Mouse (Mus musculus) kidney, adult 2 months (tissue): ENCODE results near the gene P3h2. TPM values are rescaled to one million over a fixed set of nuclear protein-coding genes. Genes with fewer than 3 reads are reported as not detected.
A peak's percentile ranks its signal among the peaks of the same experiment; 100 is the strongest.

Experiments used
- DNase-seq: peaks from one replicate; pipeline ENCODE4 v3.0.0; 2021
- H3K27ac ChIP-seq: fragments of 200-500 bp; 2 replicates; pipeline ENCODE4 v1.5.1; 2012; ENCODE audit warnings: low read depth, low read length, control low read depth, inconsistent platforms; ENCODE audit not compliant: insufficient read depth
- H3K27me3 ChIP-seq: fragments of 200-500 bp; replicated peaks from 2 replicates; pipeline ENCODE4 v1.6.1; 2012; ENCODE audit warnings: mild to moderate bottlenecking, moderate library complexity, low read length, inconsistent platforms; ENCODE audit not compliant: control insufficient read depth, insufficient read depth
- H3K36me3 ChIP-seq: fragments of 200-500 bp; 2 replicates; pipeline ENCODE4 v1.6.1; 2012; ENCODE audit warnings: mild to moderate bottlenecking, moderate library complexity, low read length, inconsistent platforms; ENCODE audit not compliant: control insufficient read depth, insufficient read depth
- H3K4me1 ChIP-seq: fragments of 200-500 bp; 2 replicates; pipeline ENCODE4 v1.6.1; 2011; ENCODE audit warnings: low read length; ENCODE audit not compliant: control insufficient read depth, insufficient read depth
- H3K4me3 ChIP-seq: fragments of 200-500 bp; 2 replicates; pipeline ENCODE4 v1.5.1; 2011; ENCODE audit warnings: mild to moderate bottlenecking, low read depth, low read length, control low read depth; ENCODE audit not compliant: insufficient read depth
- CTCF ChIP-seq: fragments of 200-500 bp; conservative IDR thresholded peaks from 2 replicates; pipeline ENCODE4 v1.5.1; 2011; ENCODE audit warnings: low read depth, mild to moderate bottlenecking, control low read depth, low read length, moderate library complexity, mixed read lengths; ENCODE audit not compliant: insufficient read depth, insufficient read length
- POLR2A ChIP-seq: fragments of 200-500 bp; IDR thresholded peaks from one replicate; pipeline ENCODE4 v1.6.1; 2011; ENCODE audit warnings: low read depth, low read length, control low read depth
- WGBS: fragments of 180-500 bp; shearing (Covaris S2); methylation state at CpG from one replicate; pipeline ENCODE4 v1.1.7; 2018; 5-methylcytosine and 5-hydroxymethylcytosine counted together
- polyA plus RNA-seq: library from polyadenylated mRNA; depleted of rRNA; stranded (reverse); fragments of >200 nt; gene quantifications from 2 replicates; pipeline ENCODE4 v1.2.3, GENCODE M21; 2012; rRNA removed

P3h2 gene
- polyA plus RNA-seq: 54.0 and 60.1 TPM in 2 replicates

DNA sequence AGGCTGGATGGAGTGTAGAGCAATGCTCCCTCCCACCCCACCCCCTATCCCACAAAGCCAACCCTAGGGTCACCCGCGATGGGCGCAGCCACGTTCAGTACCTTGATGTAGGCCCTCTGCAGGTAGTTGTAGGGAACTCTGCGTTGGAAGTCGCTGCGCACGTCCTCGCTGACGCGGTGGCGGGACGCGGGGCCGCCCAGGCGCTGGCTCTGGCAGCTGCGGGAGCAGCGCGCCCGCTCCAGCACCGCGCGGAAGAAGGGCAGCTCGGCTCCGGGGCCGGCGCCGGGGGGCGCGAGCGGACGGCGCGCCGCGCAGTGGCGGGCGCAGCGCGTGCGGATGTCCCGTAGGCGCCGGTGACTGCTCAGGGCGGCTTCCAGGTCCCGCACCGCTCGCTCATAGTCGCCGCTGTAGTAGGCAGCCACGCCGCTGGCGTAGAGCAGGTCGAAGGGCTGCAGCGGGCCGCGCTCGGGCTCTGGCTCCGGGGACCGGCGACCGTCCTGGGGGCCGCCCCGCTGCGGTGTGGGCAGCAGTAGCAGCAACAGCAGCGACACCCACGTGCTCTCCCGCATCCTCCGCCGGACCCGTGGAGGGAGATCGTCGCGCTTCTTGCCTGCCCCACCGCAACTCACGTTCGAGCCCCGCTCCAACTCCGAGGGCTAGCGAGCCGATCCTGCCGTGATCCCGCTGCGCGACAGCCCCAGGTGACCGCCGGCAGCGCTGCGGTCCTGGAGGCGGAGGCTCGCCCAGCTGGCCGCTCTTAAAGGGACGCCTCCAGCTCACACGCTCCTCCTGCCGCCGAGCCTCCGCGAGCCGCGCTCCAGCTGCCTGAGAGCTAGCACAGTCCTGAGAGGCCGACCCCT, at the start of gene P3h2:
Gene P3h2, minus strand, starts transcription at position 670 of the 860 bp plus-strand sequence.
- H3K27ac ChIP-seq: peak within 1 kb of the TSS; percentile 92

DNA sequence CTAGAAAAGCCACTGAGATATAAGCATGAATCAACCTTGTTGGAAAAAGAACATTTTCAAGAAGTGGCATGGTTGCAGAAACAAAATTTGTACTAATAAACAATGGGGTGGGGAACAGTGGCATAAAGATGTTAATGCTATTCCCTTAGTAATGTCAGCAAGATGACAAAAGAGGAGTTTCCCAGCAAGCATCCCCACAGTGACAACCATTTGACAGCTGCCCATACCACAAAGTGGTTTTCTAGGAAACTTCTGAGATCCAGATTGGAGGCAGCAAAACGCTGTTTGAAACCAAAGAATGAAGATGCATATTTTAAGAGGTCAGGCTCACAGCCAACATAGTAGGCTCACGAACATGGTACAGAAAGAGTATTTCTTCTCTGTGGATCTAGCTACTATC, 46.7 kb upstream of the P3h2 start:
- TF ChIP-seq POLR2A: no peak
- no peak for TF ChIP-seq CTCF
- no peaks in the 10 kb centered on the region for H3K4me1 ChIP-seq
- no peak for DNase-seq

More for the DNA sequence above, at the start of gene P3h2:
- no peaks in the 10 kb centered on the region for H3K27me3 ChIP-seq
- TF ChIP-seq POLR2A (no peak), CTCF (peak; percentile 49; the same call in 1 of the 2 replicates)
- H3K4me1 ChIP-seq: peaks cover 20% of the 10 kb centered on the region; the same call in 1 of the 2 replicates
- no peaks in the 10 kb centered on the region for H3K36me3 ChIP-seq
- peak within 1 kb of the TSS; percentile 86 for H3K4me3 ChIP-seq
- under 1% methylated on average over 101 of the region's 101 CpGs for WGBS
- DNase-seq: peak; percentile 85

DNA sequence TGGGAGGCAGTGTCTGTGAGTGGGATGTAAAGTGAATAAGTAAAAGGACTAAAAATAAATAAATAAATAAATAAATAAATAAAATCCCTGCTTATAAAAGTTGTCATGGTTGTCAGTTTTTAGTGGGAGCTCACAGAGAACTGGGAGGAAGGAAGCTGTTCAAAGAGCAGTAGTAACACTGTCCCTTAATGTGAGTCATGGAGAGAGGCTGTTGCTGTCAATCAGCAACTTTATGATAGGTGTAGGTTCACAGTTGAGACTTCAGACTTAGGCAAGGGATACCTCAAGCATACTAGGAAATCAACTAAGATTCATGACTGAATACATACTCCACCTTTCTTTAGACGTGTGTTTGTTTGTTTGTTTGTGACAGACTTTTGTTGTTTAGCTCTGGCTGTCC, 45.4 kb upstream of the P3h2 start:
- WGBS: 94% methylated on average over 1 of the region's 1 CpGs
- no peaks in the 10 kb centered on the region for H3K4me1 ChIP-seq
- TF ChIP-seq CTCF (no peak), POLR2A (no peak)
- H3K27ac ChIP-seq: no peak overlapping the region
- no peak for DNase-seq
- no peak overlapping the region for H3K4me3 ChIP-seq
- H3K27me3 ChIP-seq: no peaks in the 10 kb centered on the region
- no peaks in the 10 kb centered on the region for H3K36me3 ChIP-seq

More for the DNA sequence above, 46.7 kb upstream of the P3h2 start:
- Histone ChIP-seq H3K4me3 (no peak overlapping the region), H3K36me3 (no peaks in the 10 kb centered on the region), H3K27me3 (no peaks in the 10 kb centered on the region), H3K27ac (no peak overlapping the region)
- WGBS: 84% methylated on average over 2 of the region's 2 CpGs

DNA sequence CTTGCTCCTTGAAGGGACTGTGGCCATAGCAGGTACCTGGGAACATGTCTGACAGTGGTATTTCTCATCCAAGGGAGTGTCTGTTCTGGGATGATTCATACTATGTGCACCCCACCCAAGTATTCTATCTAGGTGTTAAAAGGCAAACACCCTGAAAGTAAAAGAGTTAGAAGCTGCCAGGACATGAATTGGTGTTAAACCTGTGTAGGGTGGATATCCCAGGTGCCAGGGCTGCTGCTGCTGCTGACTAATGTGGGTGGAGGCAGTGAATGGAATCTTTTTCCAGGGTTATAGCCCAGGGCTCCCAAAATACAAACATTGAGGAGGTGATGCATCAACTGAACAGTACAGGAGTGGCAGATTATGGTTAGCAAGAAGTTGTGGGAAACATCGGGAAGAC, 41.3 kb upstream of the P3h2 start:
- Histone ChIP-seq H3K27ac (no peak overlapping the region), H3K4me1 (no peaks in the 10 kb centered on the region), H3K36me3 (no peaks in the 10 kb centered on the region), H3K4me3 (no peak overlapping the region), H3K27me3 (no peaks in the 10 kb centered on the region)
- no peak for TF ChIP-seq CTCF
- no peak for TF ChIP-seq POLR2A
- WGBS: 90% methylated on average over 1 of the region's 1 CpGs
- no peak for DNase-seq

DNA sequence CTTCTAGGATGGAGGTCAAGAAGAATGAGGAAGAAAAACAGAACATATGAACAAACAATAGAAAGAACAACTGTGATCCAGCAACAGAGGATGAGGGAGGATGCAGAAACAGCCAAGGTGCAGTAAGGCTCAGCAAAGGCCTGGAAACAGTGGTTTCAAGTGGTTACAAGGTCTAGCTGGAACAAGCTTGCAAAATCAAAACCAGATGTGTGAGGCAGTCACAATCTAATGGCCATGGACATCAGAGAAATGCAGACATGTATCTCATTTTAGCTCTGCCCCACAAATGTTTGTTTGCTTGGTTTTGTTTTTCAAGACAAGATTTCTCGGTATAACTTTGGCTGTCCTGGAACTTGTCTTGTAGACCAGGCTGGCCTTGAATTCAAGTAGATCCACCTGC, 25.5 kb upstream of the P3h2 start:
- Histone ChIP-seq H3K4me1 (peaks cover 4% of the 10 kb centered on the region; the same call in 1 of the 2 replicates), H3K36me3 (no peaks in the 10 kb centered on the region), H3K4me3 (no peak overlapping the region), H3K27me3 (no peaks in the 10 kb centered on the region), H3K27ac (no peak overlapping the region)
- 94% methylated on average over 1 of the region's 1 CpGs for WGBS
- no peak for TF ChIP-seq POLR2A
- TF ChIP-seq CTCF: no peak
- DNase-seq: no peak

DNA sequence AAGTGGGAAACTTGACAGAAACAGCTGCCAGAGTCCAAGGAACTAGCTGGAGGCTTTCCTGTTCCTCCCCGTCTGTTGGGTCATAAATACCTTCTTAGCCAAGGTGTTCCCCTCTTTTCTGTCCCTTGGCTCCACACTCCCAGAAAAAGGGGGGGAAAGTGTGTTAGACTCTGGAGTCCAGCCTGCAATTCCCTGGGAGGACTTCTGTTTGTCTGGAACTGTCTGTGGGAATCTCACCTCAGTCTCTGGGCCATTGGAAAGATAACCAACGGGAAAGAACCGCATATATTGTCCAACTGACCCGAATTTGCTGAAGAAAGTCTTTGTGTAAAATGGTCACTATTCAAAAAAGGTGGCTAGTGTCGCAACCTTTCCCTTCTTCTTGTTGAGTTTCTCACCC, 1.0 kb upstream of the P3h2 start:
- Histone ChIP-seq H3K36me3 (no peaks in the 10 kb centered on the region), H3K27me3 (no peaks in the 10 kb centered on the region), H3K4me1 (peaks cover 16% of the 10 kb centered on the region; the same call in 1 of the 2 replicates), H3K4me3 (no peak overlapping the region), H3K27ac (peak overlapping the region; percentile 92)
- no peak for TF ChIP-seq CTCF
- no peak for TF ChIP-seq POLR2A
- 60% methylated on average over 5 of the region's 5 CpGs for WGBS
- DNase-seq: no peak

DNA sequence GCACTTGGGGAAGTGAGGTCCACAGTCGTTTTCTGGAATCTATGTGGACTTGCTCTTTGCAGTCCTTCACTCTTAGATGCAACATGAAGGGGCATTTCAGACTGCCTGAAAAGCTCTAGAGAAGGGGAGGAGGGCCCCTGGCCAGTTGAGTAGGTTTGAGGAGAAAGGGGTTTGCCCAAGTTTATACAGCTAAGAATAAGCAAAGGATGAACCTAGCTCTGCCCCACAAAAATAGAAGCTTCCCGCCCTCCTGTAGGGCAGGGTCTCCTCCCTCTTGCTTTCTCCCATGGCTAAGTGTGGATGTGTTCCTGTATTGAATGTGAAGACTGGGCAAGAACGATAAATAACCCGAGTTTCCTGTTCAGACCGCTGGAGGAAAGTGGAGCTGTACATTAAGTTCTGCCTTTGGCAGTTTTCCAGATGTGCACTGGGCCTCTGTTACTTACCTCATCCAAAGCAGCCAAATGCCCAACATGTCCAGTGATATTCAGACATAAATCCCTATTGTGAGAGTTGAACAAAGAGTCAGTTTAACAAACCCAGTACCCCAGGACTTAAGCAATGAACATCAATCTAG, 545 bp upstream of the P3h2 start:
- WGBS: 1% methylated on average over 5 of the region's 5 CpGs
- Histone ChIP-seq H3K4me1 (peaks cover 18% of the 10 kb centered on the region; the same call in 1 of the 2 replicates), H3K4me3 (peak overlapping the region; percentile 86), H3K36me3 (no peaks in the 10 kb centered on the region), H3K27ac (peak overlapping the region; percentile 92), H3K27me3 (no peaks in the 10 kb centered on the region)
- TF ChIP-seq CTCF (no peak), POLR2A (no peak)
- DNase-seq: peak; percentile 57
